Mouse (Mus musculus): ENCODE data around the gene Bok. TPM values are rescaled to one million over a fixed set of nuclear protein-coding genes. Genes with fewer than 3 reads are reported as not detected.

Bok gene
- not detected for polyA plus RNA-seq (2017; shearing (Covaris generic))

GRCm38 (mm10) chr1:93685401-93686244 lies at the start of gene Bok:
Bok (plus strand) TSS chr1:93685660.

GRCm38 (mm10) chr1:93658559-93658958 lies 26.9 kb upstream of the Bok start, which contains the start of gene Stk25:
Stk25 (minus strand) TSS chr1:93658659.

Other genes starting within 250 kb of the Bok start
- gene Hdlbp, start 206.8 kb upstream of the Bok start, polyA plus RNA-seq (2017; shearing (Covaris generic)), result 76.5 TPM
- 2.6 TPM for gene Farp2, start 173.6 kb upstream of the Bok start, polyA plus RNA-seq (2017; shearing (Covaris generic))
- 129 TPM for gene Stk25, start 27.0 kb upstream of the Bok start, polyA plus RNA-seq (2017; shearing (Covaris generic))
- gene Atg4b, start 65.8 kb downstream of the Bok start, polyA plus RNA-seq (2017; shearing (Covaris generic)), result 104 TPM
- 24.3 TPM for gene Thap4, start 69.2 kb downstream of the Bok start, polyA plus RNA-seq (2017; shearing (Covaris generic))
- gene Dtymk, start 116.3 kb downstream of the Bok start, polyA plus RNA-seq (2017; shearing (Covaris generic)), result 47.6 TPM
- 52.7 TPM for gene Ing5, start 118.3 kb downstream of the Bok start, polyA plus RNA-seq (2017; shearing (Covaris generic))
- 23.7 TPM for gene D2hgdh, start 139.2 kb downstream of the Bok start, polyA plus RNA-seq (2017; shearing (Covaris generic))
- not detected for gene Gal3st2, start 175.6 kb downstream of the Bok start, polyA plus RNA-seq (2017; shearing (Covaris generic))
- gene Gal3st2b, start 232.7 kb downstream of the Bok start, polyA plus RNA-seq (2017; shearing (Covaris generic)), result not detected